Mouse (Mus musculus): ENCODE measurements around the gene Brix1.

DNA sequence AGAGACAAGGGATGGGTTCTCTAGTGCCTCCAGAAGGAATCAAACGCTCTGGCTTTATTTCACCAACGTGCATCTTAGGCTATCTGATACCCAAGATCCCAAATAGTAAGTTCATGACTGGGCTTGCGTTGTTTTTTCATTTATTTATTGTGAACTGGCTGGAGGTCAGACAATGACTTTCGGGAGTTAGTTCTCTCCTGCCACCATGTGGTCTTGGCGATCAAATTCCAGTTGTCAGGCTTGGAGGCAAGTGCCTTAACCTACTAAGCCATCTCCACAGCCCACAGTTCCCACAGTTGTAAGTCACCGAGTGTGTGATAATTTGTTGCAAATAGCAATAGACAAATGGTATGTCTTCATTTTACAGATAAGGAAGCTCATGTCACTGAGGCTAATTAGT is 45.8 kb downstream of the Brix1 start:
- TF ChIP-seq CTCF (IDR thresholded peaks at IDR 0.05; ENCODE audit: insufficient read depth, low read depth, low read length) (no peak), POLR2A (IDR thresholded peaks at IDR 0.05; ENCODE audit: insufficient read depth, low read depth, low read length) (no peak)

Measured in olfactory bulb, adult 2 months (tissue).